Mouse (Mus musculus): ENCODE measurements around the gene Sycp1. TPM values are rescaled to one million over a fixed set of nuclear protein-coding genes. Genes with fewer than 3 reads are reported as not detected.

Sycp1 gene
- polyA plus RNA-seq, 1 experiment from 2014 or later = not detected

DNA sequence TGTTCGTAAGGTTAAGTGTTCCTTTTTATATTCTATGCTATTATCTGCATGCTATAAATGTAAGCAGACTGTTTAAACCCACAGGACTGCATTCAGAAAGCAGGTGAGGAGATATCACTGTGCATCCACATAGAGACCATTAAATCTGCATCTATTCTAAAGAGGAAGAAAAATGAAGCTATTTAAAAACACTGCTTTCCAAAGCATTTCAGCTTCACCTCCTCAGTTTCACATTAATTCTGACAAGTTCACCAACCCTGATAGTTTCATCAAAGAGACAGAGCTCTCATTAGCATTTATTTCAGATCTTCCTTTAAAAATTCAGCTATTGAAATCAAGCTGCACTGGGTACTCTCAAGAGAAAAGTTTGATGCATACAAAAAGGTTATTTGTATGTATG, 2.2 kb upstream of the Sycp1 start:
- Histone ChIP-seq H3K4me2 (no peak overlapping the region), H3K9me3 (no peaks in the 10 kb centered on the region), H3K4me3 (no peak overlapping the region), H3K27ac (no peak overlapping the region), H3K4me1 (no peaks in the 10 kb centered on the region), H3K9ac (no peak overlapping the region), H3K36me3 (no peaks in the 10 kb centered on the region), H3K27me3 (no peaks in the 10 kb centered on the region)
- WGBS = 88% methylated on average over 1 of the region's 1 CpGs
- ATAC-seq (ENCODE audit: borderline replicate concordance, extremely low read depth, low FRiP score, low TSS enrichment) = no peak

DNA sequence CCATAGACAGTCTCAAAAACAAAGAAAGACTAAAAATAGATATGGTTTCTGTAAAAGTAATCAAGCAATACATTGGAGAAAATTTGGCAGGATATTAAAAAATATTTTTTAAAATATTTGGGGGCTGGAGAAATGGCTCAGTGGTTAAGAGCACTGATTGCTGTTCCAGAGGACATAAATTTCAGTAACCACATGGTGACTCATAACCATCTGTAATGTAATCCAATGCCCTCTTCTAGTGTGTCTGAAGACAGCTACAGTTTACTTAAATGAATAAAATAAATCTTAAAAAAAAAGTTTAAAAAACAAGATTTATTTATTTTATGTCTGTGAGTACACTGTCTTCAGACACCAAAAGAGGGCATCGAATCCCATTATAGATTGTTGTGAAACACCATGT, 36.8 kb downstream of the Sycp1 start:
- Histone ChIP-seq H3K36me3 (no peaks in the 10 kb centered on the region), H3K27me3 (no peaks in the 10 kb centered on the region), H3K27ac (no peak overlapping the region), H3K4me2 (no peak overlapping the region), H3K4me3 (no peak overlapping the region), H3K4me1 (no peaks in the 10 kb centered on the region), H3K9ac (no peak overlapping the region), H3K9me3 (no peaks in the 10 kb centered on the region)
- WGBS = 92% methylated on average over 1 of the region's 1 CpGs
- ATAC-seq (ENCODE audit: borderline replicate concordance, extremely low read depth, low FRiP score, low TSS enrichment) = no peak

DNA sequence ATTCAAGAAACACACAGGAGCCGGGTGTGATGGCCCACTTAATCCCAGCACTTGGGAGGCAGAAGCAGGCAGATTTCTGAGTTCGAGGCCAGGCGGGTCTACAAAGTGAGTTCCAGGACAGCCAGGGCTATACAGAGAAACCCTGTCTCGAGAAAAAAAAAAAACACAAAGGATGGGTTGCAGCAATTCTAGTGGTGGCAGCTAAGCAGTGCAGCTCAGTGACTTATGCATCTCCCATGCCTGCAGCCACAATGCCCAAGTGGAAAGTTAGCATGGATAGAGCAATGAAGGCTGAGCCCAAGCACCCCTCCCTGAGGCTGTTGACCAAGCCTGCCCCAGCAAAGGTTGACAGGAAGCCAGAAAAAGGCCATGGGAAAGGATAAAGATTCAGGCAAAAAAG, 55.4 kb downstream of the Sycp1 start:
- H3K4me3 ChIP-seq = no peak overlapping the region

DNA sequence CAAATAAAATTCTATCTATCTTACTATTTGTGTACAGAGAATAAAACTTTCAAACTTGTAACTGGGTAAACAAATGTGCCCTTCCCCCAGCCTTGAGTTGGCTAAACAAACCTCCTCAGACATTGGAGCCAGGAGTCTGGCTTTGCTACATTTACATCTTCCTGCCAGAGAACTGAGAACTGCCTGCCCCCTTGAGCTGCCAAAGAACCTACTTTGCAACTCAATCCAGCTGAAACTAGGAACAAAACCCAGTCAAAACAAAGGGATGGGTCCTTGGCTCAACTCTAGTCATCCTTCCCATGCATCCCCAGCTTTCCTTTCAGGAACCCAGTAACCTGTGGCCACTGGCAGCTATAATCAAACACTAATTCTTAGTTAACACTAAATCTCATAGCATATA, 87.2 kb downstream of the Sycp1 start:
- no peaks in the 10 kb centered on the region for H3K9me3 ChIP-seq
- H3K4me3 ChIP-seq = no peak overlapping the region
- H3K4me1 ChIP-seq = no peaks in the 10 kb centered on the region
- H3K4me2 ChIP-seq = no peak overlapping the region
- ATAC-seq (ENCODE audit: borderline replicate concordance, extremely low read depth, low FRiP score, low TSS enrichment) = no peak
- no peak overlapping the region for H3K9ac ChIP-seq
- H3K27me3 ChIP-seq = no peaks in the 10 kb centered on the region
- no peak overlapping the region for H3K27ac ChIP-seq
- no peaks in the 10 kb centered on the region for H3K36me3 ChIP-seq

More for the DNA sequence above, 55.4 kb downstream of the Sycp1 start:
- Histone ChIP-seq H3K27ac (no peak overlapping the region), H3K27me3 (no peaks in the 10 kb centered on the region), H3K36me3 (no peaks in the 10 kb centered on the region), H3K4me2 (no peak overlapping the region), H3K9ac (no peak overlapping the region), H3K9me3 (no peaks in the 10 kb centered on the region), H3K4me1 (no peaks in the 10 kb centered on the region)
- ATAC-seq (ENCODE audit: borderline replicate concordance, extremely low read depth, low FRiP score, low TSS enrichment) = no peak
- WGBS = 73% methylated on average over 4 of the region's 4 CpGs

DNA sequence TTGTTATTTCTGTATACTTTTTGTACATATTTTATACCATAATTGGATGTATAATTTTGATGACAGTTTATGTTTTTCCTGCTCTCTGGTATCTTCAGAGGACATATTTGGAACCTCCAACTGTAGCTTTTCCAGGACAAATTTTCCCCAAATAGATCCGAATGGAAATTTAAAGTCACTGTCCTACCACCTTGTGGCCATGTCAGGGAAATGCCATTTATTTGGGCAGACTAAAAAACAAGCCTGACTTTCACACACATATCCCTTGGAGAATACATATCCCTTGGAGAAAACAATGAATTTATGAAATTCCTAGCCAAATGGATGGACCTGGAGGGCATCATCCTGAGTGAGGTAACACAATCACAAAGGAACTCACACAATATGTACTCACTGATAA, 93.5 kb downstream of the Sycp1 start:
- no peak for ATAC-seq (ENCODE audit: borderline replicate concordance, extremely low read depth, low FRiP score, low TSS enrichment)
- H3K4me3 ChIP-seq = no peak overlapping the region
- no peak overlapping the region for H3K27ac ChIP-seq
- no peak overlapping the region for H3K9ac ChIP-seq
- no peaks in the 10 kb centered on the region for H3K4me1 ChIP-seq
- no peaks in the 10 kb centered on the region for H3K9me3 ChIP-seq
- no peak overlapping the region for H3K4me2 ChIP-seq
- no peaks in the 10 kb centered on the region for H3K27me3 ChIP-seq
- H3K36me3 ChIP-seq = no peaks in the 10 kb centered on the region
- WGBS = 36% methylated on average over 1 of the region's 1 CpGs

DNA sequence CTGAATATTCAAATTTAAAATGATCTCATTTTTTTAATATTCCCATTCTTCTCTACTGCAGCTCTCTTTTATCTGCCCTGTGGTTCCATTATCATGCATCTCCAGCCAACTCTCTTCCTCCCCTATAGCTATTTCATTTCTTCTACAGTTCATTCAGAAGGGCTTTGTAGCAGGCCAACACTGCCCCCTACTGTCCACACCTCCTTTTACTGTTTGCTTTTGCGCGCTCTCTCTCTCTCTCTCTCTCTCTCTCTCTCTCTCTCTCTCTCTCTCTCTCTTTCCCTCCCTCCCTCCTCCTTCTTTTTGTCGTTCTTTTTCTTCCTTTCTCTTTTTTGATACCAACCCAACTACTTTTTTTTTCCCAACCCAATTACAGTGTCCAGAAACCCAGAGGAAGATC, 132.0 kb downstream of the Sycp1 start:
- no peaks in the 10 kb centered on the region for H3K9me3 ChIP-seq
- H3K27me3 ChIP-seq = 0 out of 2 replicates have a peak, but pooled peaks cover 3% of the 10 kb centered on the region
- H3K9ac ChIP-seq = no peak overlapping the region
- no peak overlapping the region for H3K27ac ChIP-seq
- H3K36me3 ChIP-seq = no peaks in the 10 kb centered on the region
- no peak for ATAC-seq (ENCODE audit: borderline replicate concordance, extremely low read depth, low FRiP score, low TSS enrichment)
- H3K4me3 ChIP-seq = no peak overlapping the region
- H3K4me2 ChIP-seq = no peak overlapping the region
- WGBS = 0% methylated on average over 3 of the region's 3 CpGs
- no peaks in the 10 kb centered on the region for H3K4me1 ChIP-seq

DNA sequence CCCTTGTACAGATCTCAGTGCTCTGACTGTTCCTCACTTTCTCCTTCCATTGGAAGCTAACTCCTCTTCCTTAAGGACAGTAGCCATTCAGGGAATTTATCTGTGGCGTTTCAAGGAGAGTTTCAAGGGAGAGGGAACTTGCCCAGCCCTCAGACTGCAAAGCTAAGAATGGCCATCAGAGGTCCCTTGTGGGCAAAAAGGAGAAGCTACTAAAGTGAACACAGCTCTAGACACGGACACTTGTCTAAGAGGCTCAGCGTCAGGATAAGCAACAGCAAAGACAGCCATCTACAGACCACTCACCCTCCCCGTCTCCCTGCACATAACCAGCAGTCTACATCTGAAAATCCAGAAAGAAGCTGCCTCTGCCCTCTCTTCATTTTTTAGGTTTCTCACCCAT, 148.5 kb downstream of the Sycp1 start:
- no peaks in the 10 kb centered on the region; the same call in 1 of the 2 replicates for H3K27me3 ChIP-seq
- no peak overlapping the region for H3K27ac ChIP-seq
- ATAC-seq (ENCODE audit: borderline replicate concordance, extremely low read depth, low FRiP score, low TSS enrichment) = no peak

DNA sequence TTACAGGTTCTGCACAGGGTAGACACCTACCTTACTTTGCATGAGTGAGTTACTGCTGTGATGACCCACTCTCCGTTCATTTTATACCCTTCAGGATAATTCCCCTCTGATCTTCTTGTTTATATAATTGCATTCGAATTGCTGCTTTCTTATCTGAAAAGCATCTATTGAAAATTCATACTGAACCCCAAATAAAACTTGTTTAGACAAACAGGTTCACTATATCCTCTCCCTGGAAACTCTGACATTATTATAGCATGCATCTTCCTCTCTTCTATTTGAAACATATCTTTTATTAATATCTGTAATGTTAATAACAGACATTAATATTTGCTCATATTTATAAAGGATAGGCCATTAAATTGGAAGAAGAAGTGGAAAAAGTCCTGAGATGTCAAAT, 153.3 kb downstream of the Sycp1 start, which contains the start of gene Tshb:
Gene Tshb (minus strand): TSS at position 101 of the 400 bp plus-strand sequence.
- no peak within 1 kb of the TSS for H3K9ac ChIP-seq
- H3K4me3 ChIP-seq = no peak within 1 kb of the TSS
- WGBS = 57% methylated on average over 2 of the region's 2 CpGs
- ATAC-seq (ENCODE audit: borderline replicate concordance, extremely low read depth, low FRiP score, low TSS enrichment) = no peak
- no peak within 1 kb of the TSS for H3K4me2 ChIP-seq
- no peaks in the 10 kb centered on the region for H3K36me3 ChIP-seq
- H3K27ac ChIP-seq = no peak within 1 kb of the TSS
- H3K9me3 ChIP-seq = no peaks in the 10 kb centered on the region
- no peaks in the 10 kb centered on the region for H3K4me1 ChIP-seq
- H3K27me3 ChIP-seq = no peaks in the 10 kb centered on the region; the same call in 1 of the 2 replicates

More for the DNA sequence above, 148.5 kb downstream of the Sycp1 start:
- H3K9ac ChIP-seq = no peak overlapping the region
- H3K9me3 ChIP-seq = no peaks in the 10 kb centered on the region
- no peaks in the 10 kb centered on the region for H3K4me1 ChIP-seq
- WGBS = 30% methylated on average over 4 of the region's 4 CpGs
- H3K4me3 ChIP-seq = no peak overlapping the region
- H3K36me3 ChIP-seq = no peaks in the 10 kb centered on the region
- H3K4me2 ChIP-seq = no peak overlapping the region

DNA sequence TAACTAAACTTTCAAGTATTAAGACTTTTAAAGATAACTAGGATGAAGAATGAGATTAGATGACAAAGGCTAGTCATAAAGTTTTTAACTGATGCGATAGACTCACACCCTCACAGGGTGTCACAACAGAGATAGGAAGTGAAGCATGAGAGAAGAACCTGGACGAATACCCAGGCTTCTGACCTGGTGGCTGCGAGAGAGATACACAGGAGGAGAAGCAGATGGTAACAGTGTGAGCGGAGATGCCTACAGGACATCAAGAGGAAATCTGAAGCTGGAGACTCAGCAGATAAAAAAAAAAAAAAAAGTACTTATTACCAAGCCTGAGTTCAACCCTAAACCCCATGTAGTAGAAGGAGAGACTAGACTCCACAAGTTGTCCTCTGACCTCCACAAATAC, 162.9 kb downstream of the Sycp1 start:
- WGBS = 74% methylated on average over 4 of the region's 4 CpGs
- H3K4me3 ChIP-seq = no peak overlapping the region
- no peak overlapping the region for H3K4me2 ChIP-seq
- peaks cover 4% of the 10 kb centered on the region; the same call in 1 of the 2 replicates for H3K4me1 ChIP-seq
- no peak overlapping the region for H3K9ac ChIP-seq
- H3K27me3 ChIP-seq = no peaks in the 10 kb centered on the region
- H3K36me3 ChIP-seq = no peaks in the 10 kb centered on the region
- ATAC-seq (ENCODE audit: borderline replicate concordance, extremely low read depth, low FRiP score, low TSS enrichment) = no peak
- no peaks in the 10 kb centered on the region for H3K9me3 ChIP-seq
- H3K27ac ChIP-seq = no peak overlapping the region

Other genes starting within 250 kb of the Sycp1 start
- gene Tspan2, start 201.6 kb downstream of the Sycp1 start, polyA plus RNA-seq (2015; fragmentation: Nextera tagmentation; extraction: Ambion mirVana) = 14.5 and 15.6 TPM in 2 replicates
- gene Tshb, start 153.4 kb downstream of the Sycp1 start, polyA plus RNA-seq (2015; fragmentation: Nextera tagmentation; extraction: Ambion mirVana) = 0.09 and 0.30 TPM in 2 replicates
- 0.06 TPM in 1 of 2 replicates, not detected in the other for gene Nr1h5, start 28.0 kb upstream of the Sycp1 start, polyA plus RNA-seq (2015; fragmentation: Nextera tagmentation; extraction: Ambion mirVana)
- 61.6 and 62.5 TPM in 2 replicates for gene Sike1, start 59.6 kb upstream of the Sycp1 start, polyA plus RNA-seq (2015; fragmentation: Nextera tagmentation; extraction: Ambion mirVana)
- gene Csde1, start 84.3 kb upstream of the Sycp1 start, polyA plus RNA-seq (2015; fragmentation: Nextera tagmentation; extraction: Ambion mirVana) = 343 and 346 TPM in 2 replicates
- gene Nras, start 122.2 kb upstream of the Sycp1 start, polyA plus RNA-seq (2015; fragmentation: Nextera tagmentation; extraction: Ambion mirVana) = 92.7 and 96.9 TPM in 2 replicates
- 0.14 and 0.23 TPM in 2 replicates for gene Ampd1, start 137.9 kb upstream of the Sycp1 start, polyA plus RNA-seq (2015; fragmentation: Nextera tagmentation; extraction: Ambion mirVana)
- 5.0 and 5.5 TPM in 2 replicates for gene Dennd2c, start 166.5 kb upstream of the Sycp1 start, polyA plus RNA-seq (2015; fragmentation: Nextera tagmentation; extraction: Ambion mirVana)
- gene Bcas2, start 235.6 kb upstream of the Sycp1 start, polyA plus RNA-seq (2015; fragmentation: Nextera tagmentation; extraction: Ambion mirVana) = 188 and 190 TPM in 2 replicates

Data from lung, embryonic 15.5 days (tissue).